Mouse (Mus musculus): ENCODE measurements around the gene Pdk2.

Gene Pdk2

DNA sequence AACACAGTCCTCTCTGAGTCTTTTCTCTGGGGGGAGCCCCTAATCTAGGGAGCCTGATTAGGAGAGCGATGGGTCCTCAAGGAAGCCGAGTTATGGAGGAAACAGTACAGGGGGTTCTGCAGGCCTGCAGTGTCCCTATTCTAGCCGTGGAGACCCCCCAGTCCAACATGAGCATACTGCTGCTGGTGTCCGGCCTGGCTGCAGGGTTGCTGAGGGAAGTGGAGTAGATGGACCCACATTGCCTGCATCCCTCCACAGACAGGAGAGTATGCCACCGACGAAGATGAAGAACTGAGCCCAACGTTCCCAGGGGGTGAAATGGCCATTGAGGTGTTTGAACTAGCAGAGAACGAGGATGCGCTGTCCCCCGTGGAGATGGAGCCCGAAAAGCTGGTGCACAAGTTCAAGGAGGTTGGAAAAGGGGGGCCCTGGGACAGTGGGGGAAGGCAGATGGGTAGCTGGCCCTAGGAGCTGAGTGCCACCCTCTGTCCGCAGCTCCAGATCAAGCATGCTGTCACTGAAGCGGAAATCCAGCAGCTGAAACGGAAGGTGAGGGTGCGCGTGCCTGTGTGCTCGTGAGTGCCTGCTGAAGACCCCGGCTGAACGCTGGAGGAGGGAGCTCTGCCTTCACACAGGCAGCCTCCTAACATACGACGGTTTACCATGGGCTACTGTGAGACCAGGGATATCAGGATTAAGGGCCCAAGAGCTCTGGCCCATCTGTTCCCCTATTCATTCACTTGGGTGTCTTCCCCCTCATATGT is 39.4 kb downstream of the Pdk2 start:
- DNase-seq = no peak

DNA sequence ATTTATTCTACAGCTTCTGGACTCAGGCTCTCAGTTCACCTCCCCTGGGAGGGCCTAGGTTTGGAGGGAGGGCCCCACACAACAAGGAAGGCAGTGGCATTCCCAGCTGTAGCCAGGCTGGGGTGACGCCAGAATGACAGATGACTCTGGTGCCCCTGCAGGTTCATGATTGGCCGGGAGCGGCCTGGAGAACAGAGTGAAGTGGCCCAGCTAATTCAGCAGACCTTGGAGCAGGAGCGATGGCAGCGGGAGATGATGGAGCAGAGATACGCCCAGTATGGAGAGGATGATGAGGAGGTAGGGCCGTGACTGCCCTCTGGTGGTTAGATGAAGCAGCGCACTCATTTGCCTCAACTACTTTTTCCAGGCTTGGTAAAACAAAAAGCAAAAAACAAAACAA is 40.1 kb downstream of the Pdk2 start:
- peak; percentile 71 to 80 for DNase-seq

DNA sequence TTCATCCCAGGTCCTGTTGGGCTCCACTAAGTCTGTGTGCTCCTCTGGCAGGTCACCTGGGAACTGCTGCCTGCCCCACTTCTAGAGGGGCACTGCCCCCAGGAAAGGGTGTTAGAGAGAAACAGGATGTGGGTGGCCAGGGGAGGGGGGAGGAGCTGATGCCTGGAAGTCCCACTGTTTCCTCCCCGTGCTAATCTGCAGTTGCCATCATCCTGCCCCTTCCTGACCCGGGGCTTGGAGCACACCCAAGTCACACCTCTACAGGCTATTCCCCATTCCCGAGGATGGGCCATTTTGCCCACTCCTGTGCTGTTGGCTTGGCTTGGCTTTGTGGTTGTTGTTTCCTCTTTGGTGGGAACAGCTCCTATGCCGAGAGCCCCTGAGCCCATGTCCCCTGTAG is 40.6 kb downstream of the Pdk2 start:
- DNase-seq = peak; percentile 70 to 82

DNA sequence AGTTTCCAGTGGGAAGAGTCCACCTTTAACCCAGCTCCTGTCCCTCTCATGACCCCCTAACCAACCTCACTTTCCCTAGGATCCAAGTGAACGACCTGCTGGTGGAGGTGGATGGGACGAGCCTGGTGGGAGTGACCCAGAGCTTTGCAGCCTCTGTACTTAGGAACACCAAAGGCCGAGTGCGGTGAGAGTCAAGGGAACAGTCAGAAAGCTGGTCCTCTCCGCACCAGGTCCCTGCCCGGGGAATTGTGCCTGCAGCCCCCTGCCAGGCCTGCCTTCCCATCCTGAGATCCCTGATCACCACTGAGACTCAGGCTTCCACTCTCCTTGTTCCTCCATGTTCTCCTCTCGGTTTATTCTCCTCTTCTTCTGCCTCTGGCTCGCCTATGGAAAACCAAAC is 41.0 kb downstream of the Pdk2 start:
- no peak for DNase-seq

DNA sequence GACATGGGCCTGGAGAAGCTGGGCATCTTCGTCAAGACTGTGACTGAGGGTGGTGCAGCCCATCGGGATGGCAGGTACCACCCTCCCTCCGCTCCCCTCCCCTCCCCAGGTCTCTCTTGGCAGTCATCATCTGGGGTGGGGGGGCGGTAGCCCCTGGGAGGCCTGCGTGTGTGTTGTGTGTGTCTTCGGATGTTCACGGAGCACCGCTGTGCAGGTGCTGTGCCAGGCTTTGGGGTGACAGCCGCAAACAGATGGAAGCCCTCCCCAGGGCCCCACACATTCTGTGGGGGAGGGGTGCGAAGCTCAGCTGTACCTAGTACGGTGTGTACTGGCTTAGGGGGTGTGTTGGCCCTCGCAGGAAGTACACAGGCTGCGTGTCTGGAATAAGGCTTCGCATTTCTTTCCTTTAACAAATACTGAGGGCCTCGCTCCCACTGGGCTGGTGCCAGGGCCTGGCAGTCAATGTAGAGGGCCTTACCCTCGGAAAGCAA is 43.1 kb downstream of the Pdk2 start:
- DNase-seq = no peak

DNA sequence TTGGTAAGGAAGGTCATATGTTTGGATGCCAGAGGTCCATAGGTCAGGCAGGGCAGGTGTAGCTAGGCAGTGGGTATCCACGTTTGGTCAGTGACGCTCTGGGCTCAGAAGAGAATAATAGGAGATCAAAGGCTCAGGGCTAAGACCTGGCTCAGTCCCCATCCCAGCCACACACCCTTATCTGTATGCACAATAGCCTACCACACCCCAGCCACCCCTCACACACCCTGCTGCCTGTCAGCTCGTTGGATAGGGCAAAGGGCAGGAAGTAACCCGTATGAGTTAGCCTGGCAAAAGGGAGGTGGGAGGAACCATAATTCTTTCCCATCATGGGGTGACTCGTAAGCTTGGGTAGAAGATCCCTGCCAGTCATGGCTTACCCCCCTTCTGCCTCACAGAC is 43.6 kb downstream of the Pdk2 start:
- DNase-seq = no peak

DNA sequence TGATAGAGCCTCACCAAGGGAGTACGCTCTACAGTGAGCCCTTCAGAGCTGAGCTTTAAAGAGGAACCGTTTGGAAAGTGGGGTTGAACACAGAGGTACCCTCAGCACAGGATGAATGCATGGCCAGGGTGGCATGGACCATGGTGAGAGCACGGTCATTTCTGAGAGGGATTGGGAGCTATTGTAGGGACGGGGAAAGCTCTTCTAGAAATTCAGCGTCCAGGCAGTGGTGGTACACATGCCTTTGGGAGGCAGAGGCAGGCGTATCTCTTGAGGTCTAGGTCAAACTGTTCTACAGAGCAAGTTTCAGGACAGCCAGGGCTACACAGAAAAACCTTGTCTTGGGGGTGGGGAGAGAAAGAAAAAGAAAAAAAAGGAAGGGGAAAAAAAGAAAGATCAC is 44.2 kb downstream of the Pdk2 start:
- no peak for DNase-seq

DNA sequence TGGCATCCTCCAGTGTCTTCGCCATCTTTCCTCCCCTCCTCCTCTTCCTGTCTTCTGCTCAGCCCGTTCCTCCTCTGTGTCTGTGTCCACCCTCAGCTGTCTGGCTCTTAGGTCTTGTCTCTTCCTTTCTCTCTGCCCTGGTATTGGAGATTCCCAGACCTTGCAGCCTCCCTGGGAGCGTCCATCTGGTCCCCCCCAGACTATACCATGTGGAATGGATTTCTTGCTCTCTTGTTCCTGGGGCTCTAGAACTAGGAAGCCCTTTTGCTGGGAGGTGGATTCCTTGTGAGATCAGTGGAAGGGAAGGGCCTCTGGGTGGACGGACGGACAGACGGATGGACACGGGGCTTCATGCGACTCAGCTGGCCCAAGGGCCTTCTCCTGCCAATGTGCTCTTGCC is 45.1 kb downstream of the Pdk2 start:
- DNase-seq = no peak

DNA sequence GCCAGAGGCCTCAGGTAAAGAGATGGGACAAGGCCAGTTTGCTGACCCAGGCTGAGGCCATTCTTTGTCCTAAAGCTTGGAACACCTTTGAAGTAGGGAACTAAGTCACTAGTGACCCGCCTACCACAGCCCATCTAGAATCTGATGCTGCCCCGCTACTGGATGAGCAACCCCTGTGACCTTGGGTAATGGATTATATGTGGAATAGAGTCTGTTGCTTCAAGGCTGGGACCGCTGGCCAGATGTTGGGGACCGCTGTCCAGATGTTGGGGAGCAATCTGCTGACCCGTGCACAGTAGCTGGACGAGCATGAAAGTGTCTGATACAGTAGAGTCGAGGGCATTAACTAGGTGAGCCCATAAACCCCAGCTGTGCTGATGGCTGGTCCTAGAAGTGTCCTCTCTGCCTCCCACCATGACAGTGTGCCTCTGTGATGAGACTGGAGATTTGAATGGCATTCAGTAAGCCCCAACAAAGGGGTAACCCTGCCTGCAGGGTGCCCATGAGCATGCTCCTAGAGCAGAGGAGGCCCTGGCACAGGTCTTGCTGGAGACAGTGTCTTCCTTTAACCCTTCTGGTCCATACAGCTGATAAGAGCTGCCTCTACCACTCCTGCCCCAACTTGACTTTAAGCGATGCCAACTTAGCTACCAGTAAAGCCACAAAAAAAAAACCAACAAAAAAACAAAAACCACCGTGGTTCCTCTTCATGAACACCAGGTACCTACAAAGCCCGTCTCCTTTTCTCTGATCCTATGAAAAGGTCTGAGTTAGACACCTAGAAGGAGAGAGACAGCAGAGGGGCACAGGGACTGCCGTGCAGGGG is 46.0 kb downstream of the Pdk2 start:
- no peak for DNase-seq

DNA sequence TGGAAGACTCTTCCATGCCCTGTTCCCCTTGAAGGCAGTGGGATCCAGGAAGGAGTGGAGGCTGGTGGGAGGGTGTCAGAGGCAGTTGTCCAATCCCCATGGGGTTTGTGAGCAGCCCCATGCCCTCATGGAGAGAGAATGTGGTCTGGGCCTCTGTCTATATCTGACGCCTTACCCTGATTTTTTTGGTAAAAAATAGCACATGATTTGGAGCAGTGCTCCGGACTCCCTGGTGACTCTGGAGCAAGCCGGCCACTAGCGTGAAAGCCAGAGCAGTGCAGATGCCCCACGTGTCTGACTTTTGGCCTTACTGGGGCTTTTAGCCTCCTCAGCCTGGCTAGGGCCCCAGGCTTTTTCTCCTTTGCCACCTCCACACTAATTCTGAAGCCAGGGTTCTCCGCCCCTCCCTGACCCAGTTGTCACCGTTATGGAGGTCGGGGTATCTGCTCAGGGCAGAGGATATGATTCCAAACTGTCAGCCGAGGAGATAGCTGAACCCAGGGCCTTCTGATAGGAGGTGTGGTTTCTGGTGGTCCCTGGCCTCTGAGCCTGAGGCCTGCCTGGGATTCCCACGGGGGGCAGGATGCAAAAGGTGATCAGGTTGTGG is 46.8 kb downstream of the Pdk2 start:
- no peak for DNase-seq

DNA sequence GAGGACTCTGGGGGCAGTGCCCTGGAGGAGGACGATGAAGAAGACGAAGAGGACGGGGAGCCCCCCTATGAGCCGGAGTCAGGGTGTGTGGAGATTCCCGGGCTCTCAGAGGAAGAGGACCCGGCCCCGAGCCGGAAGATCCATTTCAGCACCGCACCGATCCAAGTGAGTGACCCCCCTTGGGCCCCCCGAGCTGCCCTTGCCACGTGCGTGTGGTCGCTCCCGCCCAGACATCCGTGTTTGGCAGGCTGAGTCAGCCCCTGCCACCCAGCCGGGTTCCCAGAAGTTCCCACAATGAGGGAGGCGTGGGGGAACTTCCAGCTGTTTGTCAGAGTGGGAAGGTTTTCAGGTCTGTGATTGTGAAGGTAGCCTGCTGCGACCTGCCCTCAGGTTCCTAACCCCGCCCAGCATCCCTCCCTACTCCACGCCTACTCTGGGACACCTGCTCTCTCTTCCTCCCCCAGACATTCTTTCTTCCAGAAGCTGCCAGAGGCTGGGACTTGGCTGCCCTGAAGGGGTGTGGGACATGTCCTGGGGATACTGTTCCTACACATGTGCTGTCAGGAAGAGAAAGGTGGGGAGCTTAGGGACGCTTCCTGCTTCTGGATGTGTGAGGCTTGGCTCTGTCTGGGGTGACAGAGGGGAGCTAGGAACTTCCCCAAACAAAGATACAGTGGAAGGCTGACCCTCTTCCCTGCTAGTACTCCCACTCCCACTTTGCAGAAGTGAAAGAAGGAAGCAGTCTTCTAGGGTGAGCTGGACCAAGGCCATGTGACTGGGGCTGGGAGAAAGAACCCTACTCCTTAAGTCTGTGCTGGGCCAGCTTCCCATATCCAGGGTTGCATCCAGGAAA is 48.2 kb downstream of the Pdk2 start:
- peak; percentile 74 to 75 for DNase-seq

DNA sequence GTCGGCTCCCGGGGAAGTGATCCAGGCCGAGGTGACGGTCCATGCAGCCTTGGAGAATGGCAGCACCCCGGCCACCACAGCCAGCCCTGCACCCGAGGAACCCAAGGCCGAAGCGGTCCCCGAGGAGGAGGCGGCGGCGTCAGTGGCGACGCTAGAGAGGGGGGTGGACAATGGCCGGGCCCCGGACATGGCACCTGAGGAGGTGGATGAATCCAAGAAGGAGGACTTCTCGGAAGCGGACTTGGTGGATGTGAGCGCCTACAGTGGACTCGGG is 48.7 kb downstream of the Pdk2 start:
- DNase-seq = peak in 1 of 2 experiments; percentile 36

DNA sequence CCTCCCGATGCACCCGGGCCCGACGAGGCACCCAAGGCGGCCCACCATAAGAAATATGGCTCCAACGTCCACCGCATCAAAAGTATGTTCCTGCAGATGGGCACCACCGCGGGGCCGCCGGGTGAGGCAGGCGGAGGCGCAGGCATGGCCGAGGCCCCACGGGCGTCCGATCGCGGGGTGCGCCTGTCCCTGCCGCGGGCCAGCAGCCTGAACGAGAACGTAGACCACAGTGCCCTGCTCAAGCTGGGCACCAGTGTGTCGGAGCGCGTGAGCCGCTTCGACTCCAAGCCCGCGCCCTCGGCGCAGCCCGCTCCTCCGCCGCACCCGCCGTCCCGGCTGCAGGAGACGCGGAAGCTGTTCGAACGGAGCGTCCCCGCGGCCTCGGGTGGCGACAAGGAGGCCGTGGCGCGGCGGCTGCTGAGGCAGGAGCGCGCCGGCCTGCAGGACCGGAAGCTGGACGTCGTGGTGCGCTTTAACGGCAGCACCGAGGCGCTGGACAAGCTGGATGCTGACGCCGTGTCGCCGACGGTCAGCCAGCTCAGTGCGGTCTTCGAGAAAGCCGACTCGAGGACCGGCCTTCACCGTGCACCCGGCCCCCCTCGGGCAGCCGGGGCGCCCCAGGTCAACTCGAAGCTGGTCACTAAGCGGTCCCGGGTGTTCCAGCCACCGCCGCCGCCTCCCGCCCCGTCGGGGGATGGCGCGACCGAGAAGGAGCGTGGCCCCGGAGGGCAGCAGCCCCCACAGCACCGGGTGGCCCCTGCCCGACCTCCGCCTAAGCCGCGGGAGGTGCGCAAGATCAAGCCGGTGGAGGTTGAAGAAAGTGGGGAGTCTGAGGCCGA is 49.3 kb downstream of the Pdk2 start:
- DNase-seq = peak; percentile 42 to 75

DNA sequence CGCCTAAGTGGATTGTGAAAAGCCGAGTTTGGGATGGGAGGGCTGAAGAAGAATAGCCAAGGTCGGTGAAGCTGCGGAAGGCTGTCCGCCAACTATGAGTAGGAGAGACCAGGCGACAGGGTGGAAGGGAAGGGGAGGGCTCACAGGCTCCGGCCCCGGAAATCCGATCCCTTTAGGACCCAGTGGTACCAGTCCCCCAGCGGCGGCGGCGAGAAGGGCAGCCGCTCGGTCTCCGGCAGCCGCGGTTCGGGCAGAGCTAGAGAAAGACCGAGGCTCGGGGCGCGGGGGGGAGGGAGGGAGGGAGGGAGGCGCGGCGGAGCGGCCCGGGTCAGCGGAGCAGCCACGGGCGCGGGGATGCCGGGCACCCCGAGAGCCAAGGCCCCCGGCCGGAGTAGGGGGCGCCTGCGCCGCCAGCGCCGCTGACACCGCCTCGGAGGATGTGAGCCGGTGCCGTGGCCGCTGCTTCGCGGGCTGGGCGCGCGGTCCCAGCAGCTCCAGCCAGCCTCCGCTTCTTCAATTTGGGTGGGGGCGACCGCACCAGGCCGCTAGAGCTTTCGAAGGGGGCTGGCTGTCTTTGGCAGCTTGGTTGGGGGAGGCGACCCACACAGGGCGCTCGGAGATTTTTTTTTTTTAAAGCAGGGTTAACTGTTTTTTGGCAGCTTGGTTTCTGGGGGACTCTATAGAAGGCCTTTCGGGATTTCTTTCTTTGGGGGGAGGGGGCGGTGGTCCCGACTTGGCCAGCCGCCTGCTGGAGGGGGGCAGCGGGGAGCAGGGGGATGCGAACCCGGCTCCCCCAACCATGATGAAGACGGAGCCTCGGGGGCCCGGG is 50.2 kb downstream of the Pdk2 start, which contains the start of gene Ppp1r9b:
Gene Ppp1r9b (plus strand): TSS at position 287 of the 829 bp plus-strand sequence.
- DNase-seq = peak; percentile 94 to 96

DNA sequence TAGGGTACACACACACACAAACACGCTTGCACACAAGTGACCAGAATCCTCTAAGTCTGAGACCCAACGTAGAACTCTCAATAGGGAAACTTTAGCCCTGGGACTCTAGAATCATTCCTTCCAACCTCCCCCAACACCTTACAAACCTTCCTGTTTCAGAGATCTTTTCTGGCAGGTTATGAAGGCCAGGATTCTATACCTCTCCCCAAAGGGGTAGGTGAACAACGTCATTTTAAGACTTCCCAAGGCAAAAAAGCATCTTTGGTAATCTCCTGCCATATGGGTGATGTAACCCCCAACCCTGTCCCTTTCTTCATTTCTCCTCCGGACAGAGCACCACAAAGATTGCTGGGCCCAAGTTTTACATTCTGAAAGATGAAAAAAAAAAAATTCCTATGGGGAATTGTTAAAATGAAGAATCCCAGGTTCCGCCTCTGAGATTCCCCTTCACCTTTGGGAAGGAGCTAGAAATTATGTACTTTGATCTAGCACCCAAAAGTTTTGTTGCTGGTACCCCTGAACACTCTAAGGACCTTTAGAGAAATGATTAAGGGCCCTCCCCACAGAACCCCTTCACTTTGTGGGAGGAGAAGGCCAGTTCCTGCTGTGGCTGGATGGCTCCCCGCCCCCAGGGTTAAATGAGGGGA is 50.9 kb downstream of the Pdk2 start:
- DNase-seq = no peak

DNA sequence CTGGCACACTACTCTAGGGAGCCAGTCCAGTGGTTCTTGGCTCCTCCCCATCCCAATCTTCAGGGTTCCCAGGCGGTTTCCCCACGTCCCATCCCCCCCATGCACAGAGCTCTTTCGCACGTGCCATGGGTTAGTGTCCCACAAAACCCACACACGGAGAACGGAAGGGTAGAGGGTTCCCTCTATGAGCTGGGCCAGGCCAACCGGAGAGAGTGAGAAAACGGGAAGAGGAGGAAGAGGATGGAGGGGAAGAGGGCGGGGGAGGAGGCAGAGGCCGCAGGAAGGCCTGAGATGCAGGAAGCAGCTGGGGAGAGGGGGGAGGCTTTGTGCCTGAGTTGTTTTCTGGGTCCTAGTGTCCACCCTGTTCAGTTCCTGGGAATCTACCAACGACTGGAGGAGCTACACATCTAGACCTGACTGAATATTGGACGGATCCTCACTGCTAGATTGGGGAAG is 51.6 kb downstream of the Pdk2 start:
- peak; percentile 89 to 93 for DNase-seq

DNA sequence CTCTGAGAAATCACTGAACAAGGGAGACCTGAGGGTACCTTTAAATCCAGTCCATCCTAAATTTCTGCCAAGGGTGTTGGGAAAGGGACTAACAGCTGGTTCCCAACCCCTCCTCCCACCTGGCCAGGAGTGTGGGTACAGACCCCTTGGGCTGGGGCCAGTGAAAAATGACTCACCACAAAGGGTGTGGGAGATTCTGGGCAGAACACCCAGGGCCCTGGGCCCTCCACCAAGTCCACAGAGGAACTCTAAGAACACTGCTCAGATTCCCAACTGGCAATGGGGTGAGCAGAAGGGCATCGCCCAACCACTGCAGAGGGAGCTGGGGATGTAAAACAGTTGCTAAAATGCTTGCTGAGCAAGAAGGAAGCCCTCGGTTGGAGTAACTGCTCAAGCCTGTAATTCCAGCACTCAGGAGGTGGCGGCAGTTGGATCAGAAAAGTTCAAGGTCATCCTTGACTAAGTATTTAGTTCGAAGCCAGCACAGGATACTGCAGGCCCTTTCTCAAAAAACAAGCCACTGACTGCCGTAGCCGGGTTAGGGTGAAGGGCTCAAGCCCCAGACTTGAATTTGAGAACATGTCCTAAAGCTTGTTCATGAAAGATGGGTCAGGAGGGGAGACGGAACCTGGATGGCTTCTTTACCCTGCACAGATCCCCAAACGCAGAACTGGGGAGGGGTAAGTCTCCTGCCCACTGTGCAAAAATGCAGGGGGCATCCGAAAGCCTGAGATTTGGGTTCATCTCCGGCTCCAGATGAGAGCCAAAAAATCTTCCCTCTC is 52.2 kb downstream of the Pdk2 start:
- DNase-seq = no peak

DNA sequence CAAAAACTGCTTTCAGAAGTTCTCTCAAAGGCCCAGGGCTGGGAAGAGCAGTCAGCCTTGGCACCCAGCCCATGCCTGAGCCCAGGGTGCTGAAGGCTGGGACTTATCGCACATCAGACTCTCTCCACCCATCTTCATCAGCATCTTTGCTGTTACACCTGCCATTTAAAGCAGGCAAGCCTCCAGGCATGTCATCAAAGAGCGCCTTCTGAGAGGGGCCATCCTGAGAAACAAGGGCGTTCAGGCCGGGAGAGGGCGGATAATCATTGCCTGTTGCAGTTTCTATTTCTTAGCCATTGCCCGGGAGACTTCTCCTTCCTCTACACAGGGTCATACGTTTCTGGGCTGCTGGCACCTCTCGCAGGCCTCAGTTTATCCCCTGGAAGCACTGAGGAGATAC is 53.3 kb downstream of the Pdk2 start:
- peak in 1 of 2 experiments; percentile 41 for DNase-seq

DNA sequence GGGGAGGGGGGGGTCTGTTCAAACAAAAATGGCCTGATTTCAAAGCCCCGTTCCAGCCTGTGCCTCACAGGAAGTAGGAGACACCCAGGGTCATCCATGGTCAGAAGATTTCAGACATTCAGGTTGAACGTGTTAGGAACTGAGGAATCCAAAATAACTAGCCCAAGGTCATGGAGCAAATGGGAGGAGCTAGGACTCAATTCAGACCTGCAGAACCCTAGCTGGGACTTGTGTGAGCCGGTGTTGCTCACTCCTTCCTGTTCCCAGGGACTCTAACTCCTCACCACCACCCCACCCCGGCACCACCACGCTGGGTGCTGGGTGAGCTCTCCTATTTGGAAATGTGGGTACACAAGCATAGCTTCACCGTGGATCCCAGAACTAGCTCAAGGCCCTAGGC is 53.8 kb downstream of the Pdk2 start:
- peak in 1 of 2 experiments; percentile 41 for DNase-seq
